Mouse (Mus musculus): ENCODE measurements around the gene Vmn2r42. TPM values are rescaled to one million over a fixed set of nuclear protein-coding genes. Genes with fewer than 3 reads are reported as not detected.

The Vmn2r42 gene
- not detected in 2 replicates for polyA plus RNA-seq (2015; fragmentation: Nextera tagmentation; extraction: Ambion mirVana)

GRCm38 (mm10) chr7:8200220-8200619 lies at the start of gene Vmn2r42:
Gene Vmn2r42, minus strand, starts transcription at chr7:8200320.

DNA sequence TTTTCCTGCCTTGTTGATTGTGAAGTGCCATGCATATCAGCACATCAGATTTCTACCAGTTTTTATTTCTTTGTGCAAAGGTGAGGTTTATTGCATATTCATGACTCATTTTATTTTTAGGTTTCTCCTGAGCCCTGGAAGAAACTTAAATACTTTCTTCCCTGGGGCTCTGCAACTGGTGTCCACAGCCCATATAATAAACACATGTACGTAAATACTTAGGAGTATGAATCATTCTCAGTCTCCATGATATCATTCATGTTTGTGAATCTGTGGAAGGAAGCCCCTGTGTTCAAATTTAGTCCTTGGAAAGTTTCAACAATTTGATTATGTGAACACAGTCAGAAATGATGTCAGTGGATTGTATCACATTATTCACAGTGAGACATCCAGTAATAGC lies 38.6 kb downstream of the Vmn2r42 start, which contains the start of gene Vmn2r41:
Gene Vmn2r41, minus strand, starts transcription at position 101 of the 400 bp plus-strand sequence.

Other genes with a start within 250 kb of the Vmn2r42 start
- gene Vmn2r41, start 38.7 kb downstream of the Vmn2r42 start, polyA plus RNA-seq (2015; fragmentation: Nextera tagmentation; extraction: Ambion mirVana), result not detected in 2 replicates
- gene Vmn2r43, start 60.3 kb upstream of the Vmn2r42 start, polyA plus RNA-seq (2015; fragmentation: Nextera tagmentation; extraction: Ambion mirVana), result not detected in 2 replicates
- gene Vmn2r44, start 183.0 kb upstream of the Vmn2r42 start, polyA plus RNA-seq (2015; fragmentation: Nextera tagmentation; extraction: Ambion mirVana), result not detected in 2 replicates

Measured in adrenal gland, postnatal 0 days (tissue).